Mouse (Mus musculus): ENCODE measurements around the gene Kiz.

GRCm38 (mm10) chr2:146873881-146874441 lies 18.3 kb downstream of the Kiz start:
- TF ChIP-seq CTCF (IDR thresholded peaks at IDR 0.05; ENCODE audit: low read depth, low read length) (no peak), POLR2A (IDR thresholded peaks at IDR 0.05; ENCODE audit: insufficient read depth, low read length) (no peak), EP300 (IDR thresholded peaks at IDR 0.05; ENCODE audit: insufficient read depth, low read depth, low read length) (no peak)

All from ES-Bruce4 (cell line).